Mouse (Mus musculus) cerebellum, adult 2 months (tissue): ENCODE measurements at regions not wholly inside any gene's neighbourhood (a gene's known extent, or its start where the extent isn't known, plus 50 kb on each side); places are given as distances from the start of the nearest gene placed in this dataset.

Experiments used
- DNase-seq, 2 experiments: peaks; one replicate each; pipeline ENCODE4 v3.0.0; 2021
- H3K27ac ChIP-seq: fragments of 200-500 bp; 2 replicates; pipeline ENCODE4 v1.5.1; 2012; ENCODE audit warnings: low read length, control low read depth, inconsistent platforms; ENCODE audit not compliant: insufficient read depth
- H3K27me3 ChIP-seq: fragments of 200-500 bp; 2 replicates; pipeline ENCODE4 v1.6.1; 2012; ENCODE audit warnings: inconsistent platforms, mild to moderate bottlenecking, low read length, moderate library complexity; ENCODE audit not compliant: control insufficient read depth, insufficient read depth
- H3K4me1 ChIP-seq: fragments of 200-500 bp; 2 replicates; pipeline ENCODE4 v1.6.1; 2011; ENCODE audit warnings: low read length; ENCODE audit not compliant: control insufficient read depth, insufficient read depth
- H3K4me3 ChIP-seq: fragments of 200-500 bp; replicated peaks from 2 replicates; pipeline ENCODE3; 2011; ENCODE audit warnings: mild to moderate bottlenecking, low read depth, low read length, control low read depth; ENCODE audit not compliant: insufficient read depth
- CTCF ChIP-seq: fragments of 200-500 bp; IDR thresholded peaks from 2 replicates; pipeline ENCODE4 v1.5.1; 2011; ENCODE audit warnings: low read depth, mild to moderate bottlenecking, control low read depth, low read length, moderate library complexity, borderline replicate concordance; ENCODE audit not compliant: insufficient read depth
- POLR2A ChIP-seq: fragments of 200-500 bp; IDR thresholded peaks from 2 replicates; pipeline ENCODE4 v1.6.1; 2011; ENCODE audit warnings: low read length, control low read depth, borderline replicate concordance; ENCODE audit not compliant: insufficient read depth
- WGBS: fragments of 180-500 bp; shearing (Covaris S2); methylation state at CpG from one replicate; pipeline ENCODE4 v1.1.7; 2018; 5-methylcytosine and 5-hydroxymethylcytosine counted together

- H3K4me1 ChIP-seq, result no peaks in the 10 kb centered on the region
- no peak for DNase-seq
- 46% methylated on average over 4 of the region's 4 CpGs for WGBS
Measured at GRCm38 (mm10) chr3:41359458-41359857, 196.1 kb upstream of the Jade1 start.

DNA sequence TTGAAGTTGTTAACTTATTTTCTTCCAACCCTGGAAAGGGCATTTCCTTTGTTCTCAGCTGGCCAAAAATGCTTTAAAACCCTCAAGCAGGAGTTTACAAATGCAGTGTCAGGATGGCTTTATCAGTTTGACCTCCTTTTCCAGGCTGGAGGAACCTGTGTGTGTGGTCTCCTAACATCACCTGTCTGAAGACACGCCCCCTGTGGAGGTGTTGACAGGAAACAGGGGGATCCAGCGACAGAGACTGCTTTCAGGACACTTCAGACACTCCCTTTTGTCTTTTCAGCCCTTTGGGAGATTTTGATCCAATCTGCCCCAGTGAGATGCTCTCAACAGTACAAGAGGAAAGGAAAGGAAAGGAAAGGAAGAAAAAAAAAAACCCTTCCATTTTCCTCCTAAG lies 202.5 kb upstream of the Jade1 start:
- no peak overlapping the region for H3K27ac ChIP-seq
- no peak for DNase-seq
- no peak overlapping the region for H3K4me3 ChIP-seq
- no peaks in the 10 kb centered on the region for H3K4me1 ChIP-seq
- no peaks in the 10 kb centered on the region for H3K27me3 ChIP-seq
- TF ChIP-seq CTCF (no peak), POLR2A (no peak)
- WGBS, result 58% methylated on average over 2 of the region's 2 CpGs

More at GRCm38 (mm10) chr3:41359458-41359857, 196.1 kb upstream of the Jade1 start:
- Histone ChIP-seq H3K27me3 (no peaks in the 10 kb centered on the region), H3K4me3 (no peak overlapping the region), H3K27ac (no peak overlapping the region)
- no peak for TF ChIP-seq POLR2A
- TF ChIP-seq CTCF, result no peak

DNA sequence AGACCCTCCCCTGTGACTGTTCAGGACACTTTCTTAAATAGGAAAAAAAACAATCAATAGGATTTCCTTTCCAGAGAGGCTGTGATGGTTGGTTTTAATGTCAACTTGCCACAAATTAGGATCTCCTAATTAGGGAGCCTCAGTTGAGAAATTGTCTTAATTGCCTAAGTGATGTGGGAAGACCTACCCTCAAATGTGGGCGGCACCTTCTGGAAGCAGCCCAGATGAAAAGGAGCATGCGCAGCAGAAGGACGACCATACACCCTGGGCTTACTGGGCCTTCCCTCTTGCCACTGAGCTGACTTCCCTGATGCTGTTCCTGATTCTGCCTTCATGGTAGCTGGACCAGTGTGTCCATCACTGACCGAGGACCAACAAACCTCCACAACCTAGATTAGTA lies 203.7 kb upstream of the Jade1 start:
- H3K4me1 ChIP-seq, result no peaks in the 10 kb centered on the region
- DNase-seq, result no peak
- no peak overlapping the region for H3K27ac ChIP-seq
- no peak overlapping the region for H3K4me3 ChIP-seq
- H3K27me3 ChIP-seq, result no peaks in the 10 kb centered on the region
- 91% methylated on average over 4 of the region's 4 CpGs for WGBS
- TF ChIP-seq CTCF (no peak), POLR2A (no peak)

- no peak for DNase-seq
- Histone ChIP-seq H3K4me1 (no peaks in the 10 kb centered on the region), H3K4me3 (no peak overlapping the region), H3K27ac (no peak overlapping the region), H3K27me3 (no peaks in the 10 kb centered on the region)
- TF ChIP-seq POLR2A, result no peak
- no peak for TF ChIP-seq CTCF
- 88% methylated on average over 8 of the region's 8 CpGs for whole genome bisulfite sequencing
Measured at GRCm38 (mm10) chr3:41351091-41351685, 204.3 kb upstream of the Jade1 start.

DNA sequence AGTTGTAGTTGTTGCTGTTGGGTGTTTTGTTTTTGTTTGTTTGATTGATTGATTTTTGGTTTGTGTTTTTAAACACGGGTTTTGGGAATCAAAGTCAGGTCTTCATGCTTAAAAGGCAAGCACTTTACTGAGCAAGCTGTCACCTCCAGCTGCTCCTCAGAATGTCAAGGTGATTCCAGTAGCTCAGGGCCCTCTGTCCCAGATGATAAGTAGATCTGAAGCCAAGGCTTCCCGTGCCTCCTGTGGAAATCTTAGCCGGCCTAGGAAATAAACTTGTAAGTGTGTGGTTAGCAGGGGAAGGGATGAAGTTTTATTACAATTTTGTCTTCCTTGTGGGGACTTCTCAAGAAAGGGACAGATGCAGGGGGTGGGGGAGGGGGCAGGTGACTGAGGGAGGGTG lies 205.2 kb upstream of the Jade1 start:
- Histone ChIP-seq H3K27ac (no peak overlapping the region), H3K4me3 (no peak overlapping the region), H3K27me3 (no peaks in the 10 kb centered on the region), H3K4me1 (no peaks in the 10 kb centered on the region)
- WGBS, result 69% methylated on average over 3 of the region's 3 CpGs
- DNase-seq, result no peak
- TF ChIP-seq POLR2A (no peak), CTCF (no peak)

DNA sequence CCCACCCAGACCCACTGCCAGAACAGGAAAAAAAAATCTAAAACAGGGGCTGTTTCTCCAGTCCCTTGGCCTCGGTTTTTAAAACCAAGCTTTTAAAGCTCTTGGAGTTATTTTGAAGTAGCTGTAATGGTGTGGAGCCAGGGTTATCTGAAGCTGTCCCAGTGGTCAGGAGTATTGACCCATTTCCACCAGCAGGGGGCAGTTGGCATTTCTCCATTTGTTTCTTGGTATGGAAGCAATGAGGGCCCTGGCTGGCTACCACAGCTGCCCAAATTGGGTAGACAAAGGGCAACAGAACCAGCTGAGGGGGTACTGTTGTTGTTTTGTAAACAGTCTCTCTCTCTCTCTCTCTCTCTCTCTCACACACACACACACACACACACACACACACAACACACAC lies 206.7 kb upstream of the Jade1 start:
- peak in 1 of 2 experiments; percentile 20 for DNase-seq
- WGBS, result 76% methylated on average over 1 of the region's 1 CpGs
- 0 out of 2 replicates have a peak, but pooled peaks have one; percentile 8 for TF ChIP-seq CTCF
- TF ChIP-seq POLR2A, result no peak
- H3K27me3 ChIP-seq, result no peaks in the 10 kb centered on the region
- no peaks in the 10 kb centered on the region for H3K4me1 ChIP-seq
- no peak overlapping the region for H3K4me3 ChIP-seq
- no peak overlapping the region for H3K27ac ChIP-seq

- no peak for DNase-seq
- Histone ChIP-seq H3K27me3 (no peaks in the 10 kb centered on the region), H3K27ac (no peak overlapping the region), H3K4me3 (no peak overlapping the region), H3K4me1 (no peaks in the 10 kb centered on the region)
- TF ChIP-seq POLR2A, result no peak
- TF ChIP-seq CTCF, result no peak
- 74% methylated on average over 5 of the region's 5 CpGs for WGBS
Measured at GRCm38 (mm10) chr3:41346863-41347262, 208.7 kb upstream of the Jade1 start.

GRCm38 (mm10) chr3:41343431-41343830 lies 212.1 kb upstream of the Jade1 start:
- WGBS, result 93% methylated on average over 2 of the region's 2 CpGs
- H3K27ac ChIP-seq, result no peak overlapping the region
- H3K4me3 ChIP-seq, result no peak overlapping the region
- no peak for DNase-seq
- TF ChIP-seq CTCF (no peak), POLR2A (no peak)
- no peaks in the 10 kb centered on the region for H3K4me1 ChIP-seq
- H3K27me3 ChIP-seq, result no peaks in the 10 kb centered on the region
